Mouse (Mus musculus): ENCODE results near the gene Gnai3. TPM values are rescaled to one million over a fixed set of nuclear protein-coding genes. Genes with fewer than 3 reads are reported as not detected.

Gnai3 gene
- polyA plus RNA-seq, 1 experiment: 20.1 TPM

GRCm38 (mm10) chr3:108111320-108111719, 34.6 kb downstream of the Gnai3 start:
- H3ac ChIP-seq (ENCODE audit: control insufficient read depth, insufficient read length): no peak overlapping the region
- TF ChIP-seq MYOD1 (IDR thresholded peaks at IDR 0.05; ENCODE audit: control insufficient read depth in 1 of 3, insufficient read length in 2 of 3, low read depth in 2 of 3) (no peak), TCF12 (IDR thresholded peaks at IDR 0.05; ENCODE audit: insufficient read depth, poor library complexity, severe bottlenecking) (no peak), TCF3 (IDR thresholded peaks at IDR 0.05; ENCODE audit: insufficient read length, low read depth) (no peak), MAX (IDR thresholded peaks at IDR 0.05; ENCODE audit: low read depth) (no peak), USF1 (IDR thresholded peaks at IDR 0.05; ENCODE audit: low read depth) (no peak), SRF (IDR thresholded peaks at IDR 0.05; ENCODE audit: control insufficient read depth, insufficient read length, low read depth) (no peak), POLR2AphosphoS2 (IDR thresholded peaks at IDR 0.05; ENCODE audit: insufficient read length, low read depth) (no peak), CEBPB (IDR thresholded peaks at IDR 0.05; ENCODE audit: insufficient read depth, poor library complexity, severe bottlenecking) (no peak), REST (IDR thresholded peaks at IDR 0.05; ENCODE audit: insufficient read depth, insufficient read length) (no peak), POLR2A (IDR thresholded peaks at IDR 0.05; ENCODE audit: insufficient read length, low read depth) (no peak), MYOG (IDR thresholded peaks at IDR 0.05; ENCODE audit: control insufficient read depth in 1 of 3, insufficient read depth in 1 of 3, insufficient read length in 2 of 3, low read depth in 2 of 3) (no peak), E2F4 (IDR thresholded peaks at IDR 0.05; ENCODE audit: insufficient read depth) (no peak)
- H3K36me3 ChIP-seq (ENCODE audit: control insufficient read depth, insufficient read depth): peaks cover 73% of the 10 kb centered on the region
- no peak overlapping the region for H3K4me2 ChIP-seq (ENCODE audit: low read depth)
- H3K4me3 ChIP-seq: no peak overlapping the region
- no peaks in the 10 kb centered on the region for H3K79me2 ChIP-seq (ENCODE audit: control insufficient read depth, insufficient read depth)
- H3K27me3 ChIP-seq (ENCODE audit: control insufficient read depth, insufficient read depth, insufficient read length): no peaks in the 10 kb centered on the region

GRCm38 (mm10) chr3:108105281-108105680, 40.7 kb downstream of the Gnai3 start:
- Histone ChIP-seq H3K27me3 (ENCODE audit: control insufficient read depth, insufficient read depth, insufficient read length) (no peaks in the 10 kb centered on the region), H3K36me3 (ENCODE audit: control insufficient read depth, insufficient read depth) (peaks cover 43% of the 10 kb centered on the region), H3ac (ENCODE audit: control insufficient read depth, insufficient read length) (no peak overlapping the region), H3K79me2 (ENCODE audit: control insufficient read depth, insufficient read depth) (no peaks in the 10 kb centered on the region), H3K4me3 (no peak overlapping the region), H3K4me2 (ENCODE audit: low read depth) (no peak overlapping the region)
- TF ChIP-seq POLR2AphosphoS2 (IDR thresholded peaks at IDR 0.05; ENCODE audit: insufficient read length, low read depth) (no peak), SRF (IDR thresholded peaks at IDR 0.05; ENCODE audit: control insufficient read depth, insufficient read length, low read depth) (no peak), TCF12 (IDR thresholded peaks at IDR 0.05; ENCODE audit: insufficient read depth, poor library complexity, severe bottlenecking) (no peak), REST (IDR thresholded peaks at IDR 0.05; ENCODE audit: insufficient read depth, insufficient read length) (no peak), MYOD1 (IDR thresholded peaks at IDR 0.05; ENCODE audit: control insufficient read depth in 1 of 3, insufficient read length in 2 of 3, low read depth in 2 of 3) (no peak), MAX (IDR thresholded peaks at IDR 0.05; ENCODE audit: low read depth) (no peak), CEBPB (IDR thresholded peaks at IDR 0.05; ENCODE audit: insufficient read depth, poor library complexity, severe bottlenecking) (no peak), TCF3 (IDR thresholded peaks at IDR 0.05; ENCODE audit: insufficient read length, low read depth) (no peak), E2F4 (IDR thresholded peaks at IDR 0.05; ENCODE audit: insufficient read depth) (no peak), POLR2A (IDR thresholded peaks at IDR 0.05; ENCODE audit: insufficient read length, low read depth) (no peak), USF1 (IDR thresholded peaks at IDR 0.05; ENCODE audit: low read depth) (no peak), MYOG (IDR thresholded peaks at IDR 0.05; ENCODE audit: control insufficient read depth in 1 of 3, insufficient read depth in 1 of 3, insufficient read length in 2 of 3, low read depth in 2 of 3) (no peak)

DNA sequence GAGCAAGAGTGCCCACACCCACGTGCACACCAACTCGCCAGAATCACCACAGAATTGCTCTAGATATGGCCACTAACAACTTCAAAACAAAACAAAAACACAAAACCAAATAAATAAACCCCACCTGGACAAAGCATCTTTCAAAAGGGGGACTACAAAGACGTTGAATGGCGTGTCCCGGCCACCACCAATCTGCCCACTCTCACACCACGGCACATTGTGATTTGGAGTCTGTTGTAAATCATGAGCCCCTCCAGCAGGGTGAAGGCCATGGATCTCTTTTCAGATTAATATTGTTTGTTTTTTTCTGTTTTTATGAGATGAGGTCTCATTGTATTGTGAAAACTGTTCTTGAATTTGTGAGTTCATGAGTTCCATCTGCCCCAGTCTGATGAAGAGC, 43.9 kb downstream of the Gnai3 start:
- Histone ChIP-seq H3K36me3 (ENCODE audit: control insufficient read depth, insufficient read depth) (peaks cover 16% of the 10 kb centered on the region), H3K79me2 (ENCODE audit: control insufficient read depth, insufficient read depth) (no peaks in the 10 kb centered on the region), H3K27me3 (ENCODE audit: control insufficient read depth, insufficient read depth, insufficient read length) (no peaks in the 10 kb centered on the region), H3ac (ENCODE audit: control insufficient read depth, insufficient read length) (no peak overlapping the region), H3K4me2 (ENCODE audit: low read depth) (no peak overlapping the region), H3K4me3 (no peak overlapping the region)
- no peak for TF ChIP-seq MYOG (IDR thresholded peaks at IDR 0.05; ENCODE audit: control insufficient read depth in 1 of 3, insufficient read depth in 1 of 3, insufficient read length in 2 of 3, low read depth in 2 of 3)
- no peak for TF ChIP-seq REST (IDR thresholded peaks at IDR 0.05; ENCODE audit: insufficient read depth, insufficient read length)
- no peak for TF ChIP-seq E2F4 (IDR thresholded peaks at IDR 0.05; ENCODE audit: insufficient read depth)
- TF ChIP-seq POLR2AphosphoS2 (IDR thresholded peaks at IDR 0.05; ENCODE audit: insufficient read length, low read depth): no peak
- no peak for TF ChIP-seq SRF (IDR thresholded peaks at IDR 0.05; ENCODE audit: control insufficient read depth, insufficient read length, low read depth)
- TF ChIP-seq MAX (IDR thresholded peaks at IDR 0.05; ENCODE audit: low read depth): no peak
- no peak for TF ChIP-seq USF1 (IDR thresholded peaks at IDR 0.05; ENCODE audit: low read depth)
- TF ChIP-seq CEBPB (IDR thresholded peaks at IDR 0.05; ENCODE audit: insufficient read depth, poor library complexity, severe bottlenecking): no peak
- TF ChIP-seq TCF3 (IDR thresholded peaks at IDR 0.05; ENCODE audit: insufficient read length, low read depth): no peak
- TF ChIP-seq MYOD1 (IDR thresholded peaks at IDR 0.05; ENCODE audit: control insufficient read depth in 1 of 3, insufficient read length in 2 of 3, low read depth in 2 of 3): no peak
- no peak for TF ChIP-seq TCF12 (IDR thresholded peaks at IDR 0.05; ENCODE audit: insufficient read depth, poor library complexity, severe bottlenecking)
- no peak for TF ChIP-seq POLR2A (IDR thresholded peaks at IDR 0.05; ENCODE audit: insufficient read length, low read depth)

- Histone ChIP-seq H3ac (ENCODE audit: control insufficient read depth, insufficient read length) (no peak overlapping the region), H3K27me3 (ENCODE audit: control insufficient read depth, insufficient read depth, insufficient read length) (no peaks in the 10 kb centered on the region), H3K4me2 (ENCODE audit: low read depth) (no peak overlapping the region), H3K79me2 (ENCODE audit: control insufficient read depth, insufficient read depth) (no peaks in the 10 kb centered on the region), H3K4me3 (no peak overlapping the region), H3K36me3 (ENCODE audit: control insufficient read depth, insufficient read depth) (peaks cover 11% of the 10 kb centered on the region)
- no peak for TF ChIP-seq POLR2AphosphoS2 (IDR thresholded peaks at IDR 0.05; ENCODE audit: insufficient read length, low read depth)
- no peak for TF ChIP-seq REST (IDR thresholded peaks at IDR 0.05; ENCODE audit: insufficient read depth, insufficient read length)
Observed at GRCm38 (mm10) chr3:108101594-108101993, 44.4 kb downstream of the Gnai3 start.

- TF ChIP-seq POLR2AphosphoS2 (IDR thresholded peaks at IDR 0.05; ENCODE audit: insufficient read length, low read depth): no peak
- no peak for TF ChIP-seq TCF12 (IDR thresholded peaks at IDR 0.05; ENCODE audit: insufficient read depth, poor library complexity, severe bottlenecking)
- no peaks in the 10 kb centered on the region for H3K36me3 ChIP-seq (ENCODE audit: control insufficient read depth, insufficient read depth)
- no peak overlapping the region for H3ac ChIP-seq (ENCODE audit: control insufficient read depth, insufficient read length)
- H3K4me2 ChIP-seq (ENCODE audit: low read depth): no peak overlapping the region
- H3K79me2 ChIP-seq (ENCODE audit: control insufficient read depth, insufficient read depth): no peaks in the 10 kb centered on the region
- no peak overlapping the region for H3K4me3 ChIP-seq
- no peaks in the 10 kb centered on the region for H3K27me3 ChIP-seq (ENCODE audit: control insufficient read depth, insufficient read depth, insufficient read length)
Observed at GRCm38 (mm10) chr3:108098316-108098715, 47.6 kb downstream of the Gnai3 start.
